Mouse (Mus musculus): ENCODE measurements around the gene Tmem156.
A peak's percentile ranks its signal among the peaks of the same experiment; 100 is the strongest.

Gene Tmem156

GRCm38 (mm10) chr5:65097457-65097856 lies 5.5 kb upstream of the Tmem156 start:
- DNase-seq (ENCODE audit: low spot score in 2 of 2) = no peak

GRCm38 (mm10) chr5:65096805-65097204 lies 4.9 kb upstream of the Tmem156 start:
- DNase-seq (ENCODE audit: low spot score in 2 of 2) = no peak

GRCm38 (mm10) chr5:65096082-65096481 lies 4.2 kb upstream of the Tmem156 start:
- no peak for DNase-seq (ENCODE audit: low spot score in 2 of 2)

- no peak for DNase-seq (ENCODE audit: low spot score in 2 of 2)
Measured at GRCm38 (mm10) chr5:65094902-65095545, 3.1 kb upstream of the Tmem156 start.

- DNase-seq (ENCODE audit: low spot score in 2 of 2) = no peak
Measured at GRCm38 (mm10) chr5:65093769-65094168, 1.8 kb upstream of the Tmem156 start.

GRCm38 (mm10) chr5:65091184-65091858 lies 611 bp downstream of the Tmem156 start:
- no peak for DNase-seq (ENCODE audit: low spot score in 2 of 2)

- no peak for DNase-seq (ENCODE audit: low spot score in 2 of 2)
Measured at GRCm38 (mm10) chr5:65089707-65090106, 2.2 kb downstream of the Tmem156 start.

GRCm38 (mm10) chr5:65086522-65086921 lies 5.4 kb downstream of the Tmem156 start:
- DNase-seq (ENCODE audit: low spot score in 2 of 2) = no peak

GRCm38 (mm10) chr5:65081836-65082235 lies 10.1 kb downstream of the Tmem156 start:
- DNase-seq (ENCODE audit: low spot score in 2 of 2) = no peak

- peak; percentile 39 to 63 for DNase-seq (ENCODE audit: low spot score in 2 of 2)
Measured at GRCm38 (mm10) chr5:65079881-65080280, 12.1 kb downstream of the Tmem156 start.

- no peak for DNase-seq (ENCODE audit: low spot score in 2 of 2)
Measured at GRCm38 (mm10) chr5:65078081-65078480, 13.9 kb downstream of the Tmem156 start.

- no peak for DNase-seq (ENCODE audit: low spot score in 2 of 2)
Measured at GRCm38 (mm10) chr5:65076748-65077147, 15.2 kb downstream of the Tmem156 start.

GRCm38 (mm10) chr5:65076087-65076486 lies 15.8 kb downstream of the Tmem156 start:
- no peak for DNase-seq (ENCODE audit: low spot score in 2 of 2)

- DNase-seq (ENCODE audit: low spot score in 2 of 2) = no peak
Measured at GRCm38 (mm10) chr5:65074693-65075092, 17.2 kb downstream of the Tmem156 start.

GRCm38 (mm10) chr5:65073247-65073646 lies 18.7 kb downstream of the Tmem156 start:
- DNase-seq (ENCODE audit: low spot score in 2 of 2) = no peak

GRCm38 (mm10) chr5:65071689-65072118 lies 20.2 kb downstream of the Tmem156 start:
- peak in 1 of 2 experiments; percentile 4 for DNase-seq (ENCODE audit: low spot score in 2 of 2)

GRCm38 (mm10) chr5:65069872-65070271 lies 22.1 kb downstream of the Tmem156 start:
- no peak for DNase-seq (ENCODE audit: low spot score in 2 of 2)

GRCm38 (mm10) chr5:65068166-65068565 lies 23.8 kb downstream of the Tmem156 start:
- DNase-seq (ENCODE audit: low spot score in 2 of 2) = no peak

- DNase-seq (ENCODE audit: low spot score in 2 of 2) = no peak
Measured at GRCm38 (mm10) chr5:65063266-65063665, 28.7 kb downstream of the Tmem156 start.

- DNase-seq (ENCODE audit: low spot score in 2 of 2) = no peak
Measured at GRCm38 (mm10) chr5:65062236-65062635, 29.7 kb downstream of the Tmem156 start.

- DNase-seq (ENCODE audit: low spot score in 2 of 2) = no peak
Measured at GRCm38 (mm10) chr5:65059806-65060205, 32.1 kb downstream of the Tmem156 start.

GRCm38 (mm10) chr5:65057596-65057995 lies 34.3 kb downstream of the Tmem156 start:
- no peak for DNase-seq (ENCODE audit: low spot score in 2 of 2)

GRCm38 (mm10) chr5:65051513-65051912 lies 40.4 kb downstream of the Tmem156 start:
- no peak for DNase-seq (ENCODE audit: low spot score in 2 of 2)
